Mouse (Mus musculus) intestine, embryonic 14.5 days (tissue): ENCODE data around the gene Atp11b. TPM values are rescaled to one million over a fixed set of nuclear protein-coding genes. Genes with fewer than 3 reads are reported as not detected.

Experiments used
- ATAC-seq: fragments of 200-750 bp; cut with Nextera tagmentation; replicated peaks from 2 replicates; pipeline ENCODE4 v1.8.0; 2017; ENCODE audit warnings: low read depth, moderate number of reproducible peaks, moderate TSS enrichment, moderate library complexity; ENCODE audit not compliant: low FRiP score, low TSS enrichment
- DNase-seq: peaks from one replicate; pipeline ENCODE4 v3.0.0-alpha.2; 2018; ENCODE audit warnings: low spot score
- H3K27ac ChIP-seq: fragments of 300-500 bp; sonication (generic); 2 replicates; pipeline ENCODE4 v1.5.1; 2014; ENCODE audit warnings: low read depth, mild to moderate bottlenecking, control low read depth
- H3K27me3 ChIP-seq: fragments of 300-500 bp; sonication (generic); replicated peaks from 2 replicates; pipeline ENCODE4 v1.6.1; 2014; ENCODE audit warnings: low read length, control low read depth; ENCODE audit not compliant: control insufficient read depth, insufficient read depth
- H3K36me3 ChIP-seq: fragments of 300-500 bp; sonication (generic); 2 replicates; pipeline ENCODE4 v1.6.1; 2014; ENCODE audit warnings: low read length, control low read depth; ENCODE audit not compliant: control insufficient read depth, insufficient read depth
- H3K4me1 ChIP-seq: fragments of 300-500 bp; sonication (generic); replicated peaks from 2 replicates; pipeline ENCODE4 v1.6.1; 2014; ENCODE audit warnings: low read length, control low read depth, mixed read lengths; ENCODE audit not compliant: control insufficient read depth, insufficient read depth
- H3K4me2 ChIP-seq: fragments of 300-500 bp; sonication (generic); 2 replicates; pipeline ENCODE4 v1.6.1; 2014; ENCODE audit warnings: low read length
- H3K4me3 ChIP-seq: fragments of 300-500 bp; sonication (generic); 2 replicates; pipeline ENCODE4 v1.5.1; 2014; ENCODE audit warnings: low read depth, low read length, control low read depth, mixed read lengths
- H3K9ac ChIP-seq: fragments of 300-500 bp; sonication (generic); 2 replicates; pipeline ENCODE4 v1.6.1; 2014; ENCODE audit warnings: mild to moderate bottlenecking, low read length
- H3K9me3 ChIP-seq: fragments of 300-500 bp; sonication (generic); 2 replicates; pipeline ENCODE4 v1.6.1; 2016; ENCODE audit warnings: low read length, control low read depth; ENCODE audit not compliant: control insufficient read depth
- WGBS: fragments of 180-500 bp; shearing (Covaris S2); extraction: QIAGEN DNeasy Blood & Tissue Kit; methylation state at CpG from one replicate; pipeline ENCODE4 v1.1.7; 2014; 5-methylcytosine and 5-hydroxymethylcytosine counted together
- polyA plus RNA-seq: library from polyadenylated mRNA; unstranded; fragments of >200 nt; fragmentation: Nextera tagmentation; extraction: Ambion mirVana; gene quantifications from 2 replicates; pipeline ENCODE4 v1.2.1, GENCODE M21; 2014

Atp11b gene
- polyA plus RNA-seq, 1 experiment from 2014 or later: 45.2 TPM

GRCm38 (mm10) chr3:35750286-35750685 is 3.6 kb upstream of the Atp11b start:
- H3K4me3 ChIP-seq: no peak overlapping the region
- no peak overlapping the region for H3K4me2 ChIP-seq
- H3K9me3 ChIP-seq: no peaks in the 10 kb centered on the region
- no peaks in the 10 kb centered on the region for H3K36me3 ChIP-seq
- H3K27me3 ChIP-seq: no peaks in the 10 kb centered on the region
- whole genome bisulfite sequencing: 57% methylated on average over 5 of the region's 5 CpGs
- ATAC-seq (no peak), DNase-seq (no peak)
- H3K9ac ChIP-seq: no peak overlapping the region
- no peak overlapping the region for H3K27ac ChIP-seq
- peaks cover 3% of the 10 kb centered on the region for H3K4me1 ChIP-seq

GRCm38 (mm10) chr3:35751724-35752123 is 2.2 kb upstream of the Atp11b start:
- Histone ChIP-seq H3K36me3 (no peaks in the 10 kb centered on the region), H3K9me3 (no peaks in the 10 kb centered on the region), H3K4me3 (no peak overlapping the region), H3K27ac (no peak overlapping the region), H3K9ac (no peak overlapping the region), H3K4me1 (peaks cover 8% of the 10 kb centered on the region), H3K4me2 (no peak overlapping the region), H3K27me3 (no peaks in the 10 kb centered on the region)
- no peak for DNase-seq
- 42% methylated on average over 2 of the region's 2 CpGs for WGBS
- ATAC-seq: no peak

DNA sequence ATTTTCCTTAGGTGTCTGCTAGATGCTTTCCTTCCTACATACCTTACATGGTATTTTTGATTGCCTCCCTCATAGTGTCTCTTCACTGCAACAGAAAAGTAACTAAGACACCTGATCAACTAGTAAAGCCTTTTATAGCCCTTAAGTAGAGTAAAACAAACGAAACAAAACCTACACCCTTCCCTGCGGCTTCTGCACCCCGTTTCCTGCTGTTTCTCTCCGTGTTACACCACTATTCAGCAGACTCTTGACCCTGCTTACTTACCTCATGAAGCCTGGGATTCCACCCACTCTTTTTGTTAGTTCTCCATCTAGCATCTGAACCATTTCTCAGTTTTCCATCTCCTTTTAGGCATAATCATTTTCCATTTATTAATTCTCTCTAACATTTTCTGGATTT is 8.8 kb downstream of the Atp11b start:
- Histone ChIP-seq H3K4me1 (no peaks in the 10 kb centered on the region), H3K27ac (no peak overlapping the region), H3K4me2 (no peak overlapping the region), H3K4me3 (no peak overlapping the region), H3K27me3 (no peaks in the 10 kb centered on the region), H3K36me3 (no peaks in the 10 kb centered on the region), H3K9ac (no peak overlapping the region), H3K9me3 (no peaks in the 10 kb centered on the region)
- WGBS: 54% methylated on average over 4 of the region's 4 CpGs
- DNase-seq: no peak
- no peak for ATAC-seq

GRCm38 (mm10) chr3:35764637-35765617 is 11.0 kb downstream of the Atp11b start:
- ATAC-seq (no peak), DNase-seq (no peak)
- WGBS: 73% methylated on average over 7 of the region's 7 CpGs
- Histone ChIP-seq H3K4me2 (no peak overlapping the region), H3K4me3 (no peak overlapping the region), H3K36me3 (no peaks in the 10 kb centered on the region), H3K9ac (no peak overlapping the region), H3K27ac (no peak overlapping the region), H3K4me1 (no peaks in the 10 kb centered on the region), H3K27me3 (no peaks in the 10 kb centered on the region), H3K9me3 (no peaks in the 10 kb centered on the region)

- H3K9ac ChIP-seq: no peak overlapping the region
- no peak overlapping the region for H3K4me2 ChIP-seq
- no peaks in the 10 kb centered on the region for H3K4me1 ChIP-seq
- no peak for ATAC-seq
- H3K4me3 ChIP-seq: no peak overlapping the region
- 83% methylated on average over 3 of the region's 3 CpGs for WGBS
- DNase-seq: no peak
- no peak overlapping the region for H3K27ac ChIP-seq
- H3K36me3 ChIP-seq: peaks cover 3% of the 10 kb centered on the region; the same call in 1 of the 2 replicates
- H3K9me3 ChIP-seq: no peaks in the 10 kb centered on the region
- no peaks in the 10 kb centered on the region for H3K27me3 ChIP-seq
Observed at GRCm38 (mm10) chr3:35779748-35780147, 25.8 kb downstream of the Atp11b start.

DNA sequence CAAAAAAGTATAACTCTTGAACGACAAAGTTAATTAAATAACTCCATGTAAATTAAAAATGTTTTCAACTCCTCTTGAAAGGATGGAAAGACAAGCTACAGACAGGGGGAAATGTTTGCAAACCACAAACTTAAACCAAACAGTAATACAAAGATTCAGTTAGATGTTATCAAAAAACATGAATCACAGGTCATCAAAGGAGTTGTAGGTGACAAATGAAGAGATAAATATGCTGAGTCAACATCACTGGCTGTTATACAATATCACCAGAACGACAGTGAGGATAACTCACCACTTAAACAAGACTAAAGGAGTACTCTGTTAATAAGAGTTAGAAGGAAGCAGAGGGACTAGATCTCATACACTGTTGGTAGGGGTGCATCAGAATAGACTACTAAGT is 48.1 kb downstream of the Atp11b start:
- Histone ChIP-seq H3K27ac (no peak overlapping the region), H3K9ac (no peak overlapping the region), H3K9me3 (0 out of 2 replicates have a peak, but pooled peaks cover 2% of the 10 kb centered on the region), H3K4me2 (no peak overlapping the region), H3K4me3 (no peak overlapping the region), H3K27me3 (no peaks in the 10 kb centered on the region), H3K4me1 (no peaks in the 10 kb centered on the region), H3K36me3 (peaks cover 37% of the 10 kb centered on the region)
- WGBS: 88% methylated on average over 2 of the region's 2 CpGs
- ATAC-seq: no peak
- no peak for DNase-seq

- H3K4me1 ChIP-seq: no peaks in the 10 kb centered on the region
- ATAC-seq: no peak
- no peak overlapping the region for H3K4me2 ChIP-seq
- H3K27ac ChIP-seq: no peak overlapping the region
- H3K4me3 ChIP-seq: no peak overlapping the region
- peaks cover 33% of the 10 kb centered on the region for H3K36me3 ChIP-seq
- DNase-seq: no peak
- H3K9me3 ChIP-seq: no peaks in the 10 kb centered on the region
- no peaks in the 10 kb centered on the region for H3K27me3 ChIP-seq
- H3K9ac ChIP-seq: no peak overlapping the region
- 92% methylated on average over 3 of the region's 3 CpGs for WGBS
Observed at GRCm38 (mm10) chr3:35819887-35820286, 66.0 kb downstream of the Atp11b start.

DNA sequence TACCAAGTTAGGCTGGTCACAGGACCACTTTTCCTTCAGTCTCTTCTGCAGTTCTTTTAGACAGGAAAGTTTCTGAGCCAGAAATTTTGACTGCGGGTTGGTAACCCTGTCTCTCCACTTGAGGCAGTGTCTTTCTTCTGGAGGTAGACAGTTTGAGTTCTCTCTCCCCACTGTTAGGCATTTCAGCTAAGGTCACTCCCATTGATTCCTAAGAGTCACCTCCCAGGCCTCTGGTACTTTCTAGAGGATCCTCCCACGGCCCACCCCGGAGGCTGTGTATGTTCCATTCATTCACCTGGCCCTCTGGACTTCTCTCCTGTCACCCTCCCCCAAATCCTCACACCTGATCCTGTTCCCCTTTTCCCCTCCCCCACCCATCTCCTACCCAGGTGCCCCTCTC is 68.1 kb downstream of the Atp11b start:
- Histone ChIP-seq H3K9me3 (no peaks in the 10 kb centered on the region), H3K36me3 (peaks cover 31% of the 10 kb centered on the region), H3K27me3 (no peaks in the 10 kb centered on the region), H3K4me3 (no peak overlapping the region), H3K9ac (no peak overlapping the region), H3K4me2 (no peak overlapping the region), H3K4me1 (no peaks in the 10 kb centered on the region), H3K27ac (no peak overlapping the region)
- DNase-seq (no peak), ATAC-seq (no peak)
- WGBS: 97% methylated on average over 3 of the region's 3 CpGs

DNA sequence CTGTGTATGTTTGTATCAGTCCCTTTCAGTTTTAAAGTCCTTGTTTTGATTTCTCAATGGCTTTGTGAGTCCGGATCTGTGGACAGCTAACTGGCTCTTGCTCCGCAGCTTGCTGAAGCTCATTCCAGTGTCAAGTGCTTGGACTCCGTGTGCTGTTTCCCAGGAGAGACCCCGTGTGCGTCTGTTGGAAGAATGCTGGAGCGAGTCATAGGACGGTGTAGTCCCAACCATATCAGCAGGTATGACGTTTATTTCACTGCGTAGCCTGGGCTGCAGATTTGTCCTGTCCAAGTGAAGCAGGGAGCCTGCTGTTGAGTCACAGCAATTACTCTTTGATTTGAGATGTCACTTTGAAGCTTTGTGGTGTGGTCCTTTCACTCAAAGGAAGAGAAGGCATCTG is 95.4 kb downstream of the Atp11b start:
- no peak overlapping the region for H3K27ac ChIP-seq
- H3K4me1 ChIP-seq: no peaks in the 10 kb centered on the region
- no peaks in the 10 kb centered on the region for H3K27me3 ChIP-seq
- ATAC-seq (no peak), DNase-seq (no peak)
- WGBS: 92% methylated on average over 9 of the region's 9 CpGs
- no peaks in the 10 kb centered on the region for H3K9me3 ChIP-seq
- 0 out of 2 replicates have a peak, but pooled peaks cover 12% of the 10 kb centered on the region for H3K36me3 ChIP-seq
- no peak overlapping the region for H3K4me2 ChIP-seq
- no peak overlapping the region for H3K4me3 ChIP-seq
- no peak overlapping the region for H3K9ac ChIP-seq
